Mouse (Mus musculus): ENCODE measurements at regions not wholly inside any gene's neighbourhood (a gene's known extent, or its start where the extent isn't known, plus 50 kb on each side); places are given as distances from the start of the nearest gene placed in this dataset.

DNA sequence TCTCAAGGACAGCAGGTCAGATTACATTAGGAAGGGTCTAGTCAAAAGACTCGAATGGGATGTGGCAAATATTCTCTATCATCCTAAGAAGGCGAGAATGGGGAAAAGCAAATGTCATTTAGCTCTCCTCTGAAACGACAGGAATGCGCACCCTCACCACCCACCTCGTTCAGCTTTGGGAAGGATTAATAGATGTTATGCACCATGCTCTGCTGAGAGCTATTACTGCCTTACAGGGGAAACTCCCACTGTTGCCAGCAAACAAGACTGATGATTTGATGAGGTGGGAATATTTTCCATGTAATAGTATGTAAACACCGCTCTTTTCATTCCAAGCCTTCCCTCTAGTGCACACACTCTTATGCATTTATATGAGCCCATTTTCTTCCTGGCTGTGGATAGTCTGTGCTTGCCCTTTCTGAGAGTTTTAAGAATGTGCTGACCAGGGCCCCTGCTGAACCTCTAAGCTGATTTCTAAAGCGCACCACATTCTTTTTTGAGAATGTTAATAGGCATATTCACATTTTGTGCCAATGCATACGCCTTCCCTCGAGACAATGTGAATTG, 273.6 kb upstream of the Cpeb2 start:
- TF ChIP-seq ZNF384 (IDR thresholded peaks at IDR 0.05; ENCODE audit: low read depth, low read length) = no peak
- TF ChIP-seq MAFK (IDR thresholded peaks at IDR 0.05; ENCODE audit: insufficient read depth, low read depth, low read length) = no peak
- no peak for TF ChIP-seq ZC3H11A (IDR thresholded peaks at IDR 0.05; ENCODE audit: borderline replicate concordance, low read depth, low read length)
- no peak for TF ChIP-seq CHD2 (IDR thresholded peaks at IDR 0.05; ENCODE audit: low read depth, low read length)

Measured in ES-E14 (cell line).